Mouse (Mus musculus): ENCODE measurements around the gene Hbs1l.

The Hbs1l gene

DNA sequence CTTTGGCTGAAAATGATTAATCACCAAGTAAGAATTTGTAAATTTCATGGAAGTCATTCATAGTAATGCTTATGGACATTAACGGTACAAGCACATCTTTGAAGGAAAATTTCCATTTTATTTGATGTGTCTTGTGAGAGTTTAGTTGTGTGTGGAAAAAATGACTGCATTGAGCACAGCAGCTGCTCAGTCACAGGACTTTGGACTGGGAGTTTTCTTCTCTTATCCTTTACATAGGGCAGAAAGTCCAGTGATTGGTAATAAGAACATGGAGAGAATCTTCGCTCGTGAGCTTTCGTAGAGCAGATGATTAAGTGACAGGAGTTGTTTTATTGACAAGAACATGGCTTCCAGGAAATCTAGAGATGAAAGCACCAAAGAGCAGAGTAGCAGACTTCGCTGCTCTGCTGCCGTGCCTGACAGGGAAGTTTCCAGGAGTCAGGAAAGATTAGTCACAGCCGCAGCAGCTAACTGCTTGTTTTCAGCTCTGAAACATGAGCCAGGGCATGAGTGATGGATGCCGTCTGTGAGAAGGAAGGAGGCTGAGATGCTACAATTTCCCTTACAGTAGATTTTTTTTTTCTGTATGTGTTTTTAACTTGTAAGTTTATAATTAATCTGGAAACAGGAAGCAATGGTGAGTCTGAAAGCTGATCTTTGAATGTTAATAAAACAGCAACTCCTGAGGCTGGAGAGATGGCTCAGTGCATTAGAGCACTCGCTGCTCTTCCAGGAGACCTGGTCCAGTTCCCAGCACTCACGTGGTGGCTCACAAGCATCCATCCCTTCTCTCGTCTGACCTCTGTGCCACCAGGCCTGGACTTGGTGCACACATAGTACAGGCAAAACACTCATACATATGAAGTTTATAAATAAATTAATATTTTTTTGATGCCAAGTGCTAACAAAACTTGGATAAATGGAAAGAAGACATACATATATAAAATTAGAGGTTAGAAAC is 9.2 kb downstream of the Hbs1l start:
- peak; percentile 19 for DNase-seq (ENCODE audit: low read depth, low spot score)

- DNase-seq (ENCODE audit: low read depth, low spot score): no peak
These were observed 18.0 kb downstream of the Hbs1l start for GRCm38 (mm10) chr10:21313732-21314131.

GRCm38 (mm10) chr10:21316123-21316522 is 20.3 kb downstream of the Hbs1l start:
- no peak for DNase-seq (ENCODE audit: low read depth, low spot score)

DNA sequence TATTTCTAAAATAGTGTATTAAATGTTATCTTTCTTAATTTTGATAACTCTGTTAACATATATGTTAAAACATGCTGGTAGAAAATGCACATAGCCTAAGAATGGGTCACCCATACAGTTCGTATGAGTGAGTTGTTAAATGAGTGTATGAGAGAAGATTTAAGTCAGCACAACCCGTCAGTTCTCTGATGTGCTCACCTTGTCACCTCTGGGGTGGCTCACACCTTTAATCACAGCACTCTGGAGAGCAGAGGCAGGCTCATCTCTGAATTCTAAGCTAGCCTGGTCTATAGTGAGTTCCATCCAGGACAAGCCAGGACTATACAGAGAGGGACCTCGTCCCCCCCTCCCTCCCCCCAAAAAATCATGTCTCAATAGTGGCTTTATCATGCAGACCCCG is 22.5 kb downstream of the Hbs1l start:
- no peak for DNase-seq (ENCODE audit: low read depth, low spot score)

DNA sequence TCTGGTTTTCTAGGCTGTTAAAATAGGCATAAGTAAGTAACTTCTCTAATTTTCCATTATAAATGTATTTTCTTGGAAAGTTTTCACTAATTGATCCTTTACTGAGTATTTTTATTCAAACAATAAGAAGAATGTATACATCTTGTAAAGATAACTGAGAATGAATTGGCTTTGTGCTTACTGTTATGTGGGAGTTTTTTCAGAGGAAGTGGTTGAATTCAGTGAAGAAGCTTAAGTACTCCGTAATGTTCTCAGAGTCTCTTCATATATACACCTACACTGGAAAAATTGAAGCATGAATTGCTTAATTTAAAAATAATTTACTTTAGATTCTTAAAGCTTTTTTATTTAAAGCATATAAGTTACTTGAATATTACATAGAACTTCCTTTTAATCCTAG is 23.2 kb downstream of the Hbs1l start:
- no peak for DNase-seq (ENCODE audit: low read depth, low spot score)

- no peak for DNase-seq (ENCODE audit: low read depth, low spot score)
These were observed 24.8 kb downstream of the Hbs1l start for GRCm38 (mm10) chr10:21320601-21321000.

DNA sequence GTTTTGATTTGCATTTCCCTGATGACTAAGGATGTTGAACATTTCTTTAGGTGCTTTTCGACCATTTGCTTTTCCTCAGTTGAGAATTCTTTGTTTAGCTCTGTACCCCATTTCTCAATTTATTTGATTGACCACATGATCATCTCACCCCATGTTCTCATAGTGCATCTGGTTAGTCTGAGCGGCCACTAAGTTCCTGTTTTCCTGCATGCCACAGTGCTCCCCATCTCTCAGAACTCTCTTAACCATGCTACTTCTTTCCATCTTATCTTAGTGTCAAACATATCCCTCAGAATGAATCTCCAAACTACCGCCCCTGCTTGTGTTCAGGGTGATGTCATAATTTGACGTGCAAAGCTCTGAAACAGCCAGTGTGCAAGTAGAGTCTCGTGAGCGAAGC is 30.6 kb downstream of the Hbs1l start:
- DNase-seq (ENCODE audit: low read depth, low spot score): no peak

DNA sequence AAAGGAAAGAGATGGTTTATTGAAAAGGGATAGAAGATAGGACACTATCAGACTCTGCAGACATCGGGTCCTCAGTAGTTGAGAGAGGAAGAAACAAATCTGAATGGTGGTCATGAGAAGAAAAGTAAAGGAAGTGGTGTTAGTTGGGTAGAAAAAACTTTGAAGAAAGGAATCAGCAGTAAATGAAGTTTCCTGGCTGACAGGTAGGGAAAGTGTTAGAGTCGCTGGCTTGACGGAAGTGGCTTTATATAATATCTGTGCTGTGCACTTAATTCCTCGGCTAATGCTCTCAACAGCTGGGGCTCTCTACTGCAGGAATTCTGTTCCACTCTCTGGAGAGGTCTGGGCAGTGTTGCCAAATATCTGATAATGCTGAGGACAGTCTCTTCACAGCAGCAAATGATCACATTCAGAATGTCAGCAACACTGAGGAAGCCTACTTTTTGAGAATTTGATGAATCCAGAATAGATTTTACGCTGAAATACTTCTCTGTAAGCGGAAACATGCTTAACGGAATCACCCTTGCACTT is 31.9 kb downstream of the Hbs1l start:
- DNase-seq (ENCODE audit: low read depth, low spot score): no peak

GRCm38 (mm10) chr10:21334349-21335105 is 38.7 kb downstream of the Hbs1l start:
- no peak for DNase-seq (ENCODE audit: low read depth, low spot score)

GRCm38 (mm10) chr10:21335534-21335933 is 39.8 kb downstream of the Hbs1l start:
- no peak for DNase-seq (ENCODE audit: low read depth, low spot score)

DNA sequence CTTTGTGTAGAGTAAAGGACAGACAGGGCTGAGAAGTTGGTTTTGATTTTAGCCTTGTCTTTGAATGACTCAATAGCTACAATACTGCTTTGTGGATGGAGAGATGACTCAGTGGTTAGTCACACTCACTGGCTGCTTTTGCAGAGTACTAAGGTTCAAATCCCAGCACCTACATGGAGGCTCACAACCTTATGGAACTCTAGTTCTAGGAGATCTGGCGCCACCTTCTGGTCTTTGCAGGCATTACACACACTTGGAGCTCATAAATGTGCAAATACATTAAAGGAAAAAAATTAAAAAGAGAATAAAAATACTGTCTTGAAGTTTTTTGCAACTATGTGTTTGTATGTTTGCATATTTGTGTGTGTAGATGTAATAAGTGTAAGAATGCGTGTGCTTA is 41.4 kb downstream of the Hbs1l start:
- DNase-seq (ENCODE audit: low read depth, low spot score): no peak

DNA sequence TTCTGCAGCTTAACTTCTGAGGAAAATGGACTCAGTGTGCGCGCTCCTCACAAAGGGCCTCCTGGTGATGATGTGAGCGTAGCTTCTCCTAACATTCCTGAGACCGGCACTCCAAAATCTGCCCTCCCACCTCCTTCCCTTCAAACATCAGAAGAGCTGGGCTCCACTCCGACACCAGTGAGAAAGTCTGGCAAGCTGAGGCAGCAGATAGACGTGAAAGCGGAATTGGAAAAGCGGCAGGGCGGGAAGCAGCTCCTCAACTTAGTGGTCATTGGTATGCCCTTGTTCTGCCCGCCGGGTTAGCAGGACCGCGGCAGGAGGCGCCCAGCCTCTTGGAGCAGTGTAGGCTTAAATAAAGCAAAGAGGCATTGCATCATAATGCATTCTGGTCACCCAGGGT is 45.9 kb downstream of the Hbs1l start:
- no peak for DNase-seq (ENCODE audit: low read depth, low spot score)

GRCm38 (mm10) chr10:21342331-21343005 is 46.7 kb downstream of the Hbs1l start:
- DNase-seq (ENCODE audit: low read depth, low spot score): no peak

GRCm38 (mm10) chr10:21347332-21347731 is 51.6 kb downstream of the Hbs1l start:
- DNase-seq (ENCODE audit: low read depth, low spot score): no peak

GRCm38 (mm10) chr10:21349449-21349848 is 53.7 kb downstream of the Hbs1l start:
- DNase-seq (ENCODE audit: low read depth, low spot score): no peak

DNA sequence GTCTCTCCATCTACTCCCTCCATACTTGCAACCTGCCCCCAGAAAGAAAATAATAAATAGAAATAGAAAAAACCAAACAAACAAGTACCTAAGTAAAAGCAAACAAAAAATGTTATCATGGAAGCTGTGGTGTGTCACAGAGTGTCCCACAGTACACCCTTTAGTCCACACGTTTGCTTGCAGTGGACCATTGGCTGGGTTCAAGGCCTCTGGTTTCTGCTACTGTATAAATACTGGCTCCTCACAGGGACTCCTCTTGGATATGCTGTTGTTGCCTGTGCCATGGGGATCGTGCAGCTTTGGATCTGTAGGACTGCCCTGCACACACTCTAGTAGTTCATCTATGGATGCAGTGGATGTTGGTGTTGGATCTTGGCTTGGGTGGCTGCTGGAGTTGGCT is 54.2 kb downstream of the Hbs1l start:
- no peak for DNase-seq (ENCODE audit: low read depth, low spot score)

GRCm38 (mm10) chr10:21350531-21351515 is 55.0 kb downstream of the Hbs1l start:
- DNase-seq (ENCODE audit: low read depth, low spot score): no peak

DNA sequence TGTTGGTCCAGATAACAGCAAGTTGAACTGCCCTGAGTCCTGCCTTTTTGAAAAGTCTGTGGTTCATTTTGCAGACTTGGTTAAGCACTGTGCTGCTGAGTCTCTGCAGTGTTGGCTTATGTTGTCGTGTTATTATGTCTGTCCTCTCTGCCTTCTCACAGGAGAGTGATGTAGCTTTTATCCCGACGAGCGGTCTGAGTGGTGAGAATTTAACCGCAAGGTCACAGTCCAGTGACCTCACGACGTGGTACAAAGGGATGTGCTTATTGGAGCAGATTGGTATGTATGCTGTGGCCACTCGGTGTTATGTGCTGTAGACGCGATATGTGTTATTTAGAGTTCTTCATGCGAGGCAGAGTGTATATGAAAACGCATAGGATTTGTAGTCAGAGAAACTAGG is 56.0 kb downstream of the Hbs1l start:
- no peak for DNase-seq (ENCODE audit: low read depth, low spot score)

GRCm38 (mm10) chr10:21353890-21354289 is 58.1 kb downstream of the Hbs1l start:
- DNase-seq (ENCODE audit: low read depth, low spot score): no peak

GRCm38 (mm10) chr10:21354506-21354905 is 58.7 kb downstream of the Hbs1l start:
- no peak for DNase-seq (ENCODE audit: low read depth, low spot score)

DNA sequence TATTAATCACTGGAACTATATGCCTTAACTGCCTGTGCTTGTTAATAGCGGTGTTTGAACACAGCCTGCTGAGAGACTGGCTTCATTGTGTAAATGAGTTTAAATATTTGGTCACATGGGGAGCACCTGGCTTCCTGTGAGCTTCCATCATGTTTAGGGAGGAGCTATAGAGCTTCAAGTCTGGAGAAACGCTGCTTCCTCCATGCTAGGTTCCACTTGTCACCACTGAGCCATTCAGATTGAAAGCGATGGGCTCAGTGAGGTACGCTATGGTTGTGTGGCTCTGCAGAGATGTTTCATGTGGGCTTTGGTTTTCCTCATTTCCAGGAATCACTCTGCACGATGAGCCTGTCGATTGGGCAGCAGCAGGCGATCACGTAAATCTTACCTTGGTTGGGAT is 62.2 kb downstream of the Hbs1l start:
- DNase-seq (ENCODE audit: low read depth, low spot score): no peak
